Mouse (Mus musculus) thymus, postnatal 0 days (tissue): ENCODE data around the gene Ap5z1. TPM values are rescaled to one million over a fixed set of nuclear protein-coding genes. Genes with fewer than 3 reads are reported as not detected.

ENCODE experiments used
- DNase-seq: peaks from one replicate; pipeline ENCODE4 v3.0.0-alpha.2; 2015; ENCODE audit warnings: low spot score
- polyA plus RNA-seq: library from polyadenylated mRNA; unstranded; fragments of >200 nt; fragmentation: Nextera tagmentation; extraction: Ambion mirVana; gene quantifications from 2 replicates; pipeline ENCODE4 v1.2.1, GENCODE M21; 2015

Ap5z1 gene
- polyA plus RNA-seq, 1 experiment from 2014 or later = 9.3 TPM

- DNase-seq = no peak
Observed at GRCm38 (mm10) chr5:142518973-142519372, 55.2 kb downstream of the Ap5z1 start.

GRCm38 (mm10) chr5:142520360-142520759, 56.6 kb downstream of the Ap5z1 start:
- DNase-seq = no peak

- DNase-seq = no peak
Observed at GRCm38 (mm10) chr5:142521195-142521866, 57.6 kb downstream of the Ap5z1 start.

- DNase-seq = no peak
Observed at GRCm38 (mm10) chr5:142524711-142525464, 61.1 kb downstream of the Ap5z1 start.

Other genes with a start within 250 kb of the Ap5z1 start
- gene Foxk1, start 62.4 kb upstream of the Ap5z1 start, polyA plus RNA-seq = 2.9 and 5.1 TPM in 2 replicates
- not detected in 2 replicates for gene Papolb, start 66.1 kb downstream of the Ap5z1 start, polyA plus RNA-seq
- 0.39 and 0.44 TPM in 2 replicates for gene Radil, start 87.2 kb downstream of the Ap5z1 start, polyA plus RNA-seq
- gene Mmd2, start 144.9 kb downstream of the Ap5z1 start, polyA plus RNA-seq = 0.07 and 0.13 TPM in 2 replicates
- gene Wipi2, start 163.8 kb downstream of the Ap5z1 start, polyA plus RNA-seq = 30.7 and 31.9 TPM in 2 replicates
- gene Slc29a4, start 228.6 kb downstream of the Ap5z1 start, polyA plus RNA-seq = 0.44 and 0.59 TPM in 2 replicates